Mouse (Mus musculus): Measurements from ENCODE around the gene Scarb2.
"Not testable (repeated sequence)": the region's sequence is repeated elsewhere in the genome, so short reads cannot be mapped to it uniquely, and the experiment has no call there.

Scarb2 gene

DNA sequence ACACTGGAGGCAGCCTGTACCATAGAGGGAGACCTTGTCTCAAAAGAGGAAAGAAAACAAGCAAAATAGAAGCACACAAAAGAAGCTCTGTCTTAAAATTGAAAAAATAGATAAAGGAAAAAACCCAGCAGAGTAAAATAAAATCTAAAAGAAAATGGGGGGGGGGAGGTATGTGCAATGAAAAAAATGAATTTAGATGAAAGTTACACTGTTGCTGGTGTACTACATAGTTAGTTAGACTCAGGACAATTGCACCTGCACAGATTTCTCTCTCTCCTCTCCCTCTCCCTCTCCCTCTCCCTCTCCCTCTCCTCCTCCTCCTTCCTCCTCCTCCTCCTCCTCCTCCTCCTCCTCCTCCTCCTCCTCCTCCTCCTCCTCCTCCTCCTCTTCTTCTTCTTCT, at the start of gene Scarb2:
Gene Scarb2, minus strand, starts transcription at position 101 of the 400 bp plus-strand sequence.
- DNase-seq (ENCODE audit: low spot score), result no peak

DNA sequence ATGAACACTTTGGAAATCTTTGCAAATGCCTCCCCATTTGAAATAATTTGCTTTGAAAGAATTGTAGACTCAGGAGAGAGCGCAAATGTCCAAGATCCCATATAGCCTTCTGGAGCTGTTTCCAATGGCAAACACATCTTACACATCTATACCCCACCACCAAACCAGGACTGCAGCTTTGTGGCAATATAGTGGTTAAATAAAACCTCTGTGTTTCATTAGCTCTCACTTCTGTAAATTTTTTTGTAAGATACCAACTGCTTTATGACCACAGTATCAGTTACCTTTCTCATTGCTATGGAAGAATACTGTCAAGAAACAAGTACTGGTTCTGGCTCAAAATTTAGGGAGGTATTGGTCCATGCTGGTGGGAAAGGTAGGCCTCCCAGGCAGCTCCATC, 49.3 kb upstream of the Scarb2 start:
- no peak for DNase-seq (ENCODE audit: low spot score)

DNA sequence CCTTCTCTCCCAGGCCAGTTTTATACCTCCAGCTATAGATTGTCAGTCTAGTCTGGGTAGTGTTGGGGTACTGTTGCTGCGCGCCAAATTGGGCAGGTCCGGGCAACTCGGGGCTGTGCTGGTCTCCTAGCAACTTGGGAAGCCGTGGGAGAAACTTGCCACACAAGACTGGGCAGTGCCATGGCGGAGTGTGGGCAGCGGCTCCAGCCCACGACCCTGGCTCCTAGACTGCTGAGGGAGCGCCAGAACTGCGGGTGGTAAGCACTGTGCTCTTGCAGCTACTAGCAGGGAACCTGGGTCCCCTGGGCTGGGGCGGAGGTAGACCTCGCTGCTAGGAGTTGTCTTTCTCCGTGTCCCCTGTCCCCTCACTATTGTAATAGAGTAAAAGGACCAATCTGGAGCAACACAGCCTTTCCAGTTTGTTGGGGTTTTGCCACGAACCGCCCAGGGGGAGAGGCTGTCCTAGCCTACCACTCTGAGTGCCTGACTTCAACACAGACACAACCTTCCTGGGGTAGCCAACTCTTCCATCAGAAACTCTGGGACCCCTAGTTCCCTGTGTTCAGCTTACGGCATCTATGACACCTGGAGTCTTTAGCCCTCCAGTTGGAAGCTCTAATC, 48.4 kb upstream of the Scarb2 start, which contains the start of gene Fam47e:
Gene Fam47e, plus strand, starts transcription at position 179 of the 621 bp plus-strand sequence.
- DNase-seq (ENCODE audit: low spot score), result no peak

DNA sequence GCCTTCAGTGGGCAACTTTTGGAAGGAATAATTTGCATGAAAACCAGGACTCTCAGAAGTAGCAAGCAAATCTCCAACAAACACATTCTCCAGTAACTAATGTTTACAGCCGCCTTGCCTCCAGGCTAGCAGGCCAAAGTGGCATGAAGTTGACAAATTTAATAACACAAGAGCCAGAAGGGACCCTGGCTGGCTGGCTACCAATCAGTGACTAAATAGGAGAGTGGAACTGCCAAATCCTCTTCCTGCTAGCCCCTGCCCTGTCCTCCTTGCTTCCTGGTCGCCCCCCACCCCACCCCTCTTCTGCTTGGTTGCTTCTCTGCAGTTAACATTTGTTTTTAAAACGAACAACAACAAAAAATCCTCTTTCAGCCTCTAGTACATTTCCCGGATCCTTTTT, 47.8 kb upstream of the Scarb2 start:
- no peak for DNase-seq (ENCODE audit: low spot score)

DNA sequence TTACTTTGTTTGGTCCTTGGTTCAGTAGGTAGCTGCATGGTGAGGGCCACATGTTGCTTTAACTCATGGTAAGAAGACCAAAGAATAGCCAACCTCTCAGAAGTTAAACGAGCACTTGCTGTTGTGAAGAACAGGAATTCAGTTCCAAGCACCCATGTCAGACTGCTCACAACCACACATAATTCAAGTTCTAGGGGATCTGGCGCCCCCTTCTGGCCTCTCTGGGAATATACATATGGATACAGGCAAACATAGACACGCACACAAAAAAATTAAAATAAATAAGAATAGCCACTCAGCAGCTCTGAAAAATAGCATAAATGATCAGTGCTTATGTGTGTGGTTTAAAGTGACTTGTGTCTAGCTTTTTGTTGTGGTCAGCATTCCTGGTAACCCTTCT, 47.3 kb upstream of the Scarb2 start:
- DNase-seq (ENCODE audit: low spot score), result no peak

DNA sequence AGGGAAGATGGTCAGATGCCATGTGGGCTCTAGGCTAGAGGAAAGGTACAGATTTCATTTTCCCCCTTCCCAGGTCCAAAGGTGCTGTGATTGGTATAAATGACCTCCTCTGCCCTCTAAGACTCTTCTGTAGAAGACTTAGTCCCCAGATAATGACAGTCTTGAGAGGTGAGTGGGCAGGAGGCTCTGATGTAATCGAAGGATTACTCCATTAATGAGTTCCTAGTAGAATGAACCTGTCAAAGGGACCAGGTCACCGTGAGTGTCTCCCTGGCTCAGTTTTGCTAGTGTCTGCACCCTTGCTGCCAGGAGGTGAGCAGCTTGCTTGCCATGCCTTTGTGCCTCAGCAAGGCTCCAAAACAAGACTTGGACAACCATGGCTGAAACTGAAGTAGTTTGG, 46.0 kb upstream of the Scarb2 start:
- DNase-seq (ENCODE audit: low spot score), result no peak

DNA sequence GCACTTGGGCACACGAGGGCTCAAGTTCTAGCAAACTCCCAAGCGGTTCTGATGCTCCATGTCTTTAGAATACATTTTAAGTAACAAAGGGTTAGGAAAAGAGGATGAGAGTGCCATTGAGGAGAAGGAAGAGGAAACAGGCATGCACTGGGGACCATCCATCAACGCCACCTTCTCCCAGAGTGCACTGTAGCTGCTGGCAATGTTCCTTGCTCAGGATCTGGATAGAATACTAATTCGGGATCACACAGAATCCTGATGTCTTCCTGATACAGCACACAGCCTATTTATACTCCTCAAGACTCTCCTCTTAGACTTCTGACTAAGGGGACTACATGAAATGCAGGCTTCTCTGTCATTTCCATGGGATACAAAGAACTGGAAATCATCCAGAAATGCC, 33.1 kb upstream of the Scarb2 start:
- DNase-seq (ENCODE audit: low spot score), result no peak

DNA sequence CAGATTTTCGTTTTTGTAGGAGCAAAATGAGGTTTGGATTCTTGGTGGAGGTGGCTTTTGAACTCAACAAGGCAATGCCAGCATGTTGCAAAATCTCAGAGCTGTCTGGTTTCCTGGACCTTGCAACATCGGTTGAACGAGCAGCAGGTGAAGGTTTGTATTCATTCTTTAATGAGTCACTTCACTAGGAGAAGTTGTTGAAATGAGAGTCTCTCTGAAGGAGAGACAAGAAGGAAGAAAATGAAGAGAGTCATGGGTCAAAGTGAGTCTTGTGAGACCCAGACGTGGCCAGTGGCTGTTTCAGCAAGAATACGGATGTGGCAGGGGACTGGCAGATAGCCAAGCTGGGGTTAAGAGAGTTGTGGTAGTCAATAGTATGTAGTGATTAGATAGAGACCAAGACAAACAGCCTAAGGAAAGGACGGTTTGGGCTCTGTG, 18.2 kb upstream of the Scarb2 start:
- no peak for DNase-seq (ENCODE audit: low spot score)

DNA sequence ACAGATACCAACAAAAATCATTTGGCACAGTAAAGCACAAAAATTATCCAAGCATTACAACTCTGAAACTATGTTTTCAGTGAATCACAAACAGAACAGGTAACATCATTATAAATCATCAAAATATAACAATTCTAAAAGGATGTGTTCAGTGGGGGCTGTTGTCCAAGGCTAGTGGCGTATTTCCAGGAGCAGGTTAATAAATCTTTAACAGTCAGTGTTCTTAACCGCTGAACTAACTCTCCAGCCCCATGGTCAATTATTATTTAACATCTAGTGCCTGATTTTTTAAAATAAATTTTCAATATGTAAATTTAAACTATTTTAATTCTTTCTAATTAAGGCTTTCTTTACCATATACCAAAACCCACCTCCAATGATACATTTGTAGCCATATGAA, 14.5 kb upstream of the Scarb2 start:
- DNase-seq (ENCODE audit: low spot score), result not testable (repeated sequence)

GRCm38 (mm10) chr5:92512066-92512465, 5.4 kb upstream of the Scarb2 start:
- no peak for DNase-seq (ENCODE audit: low spot score)

DNA sequence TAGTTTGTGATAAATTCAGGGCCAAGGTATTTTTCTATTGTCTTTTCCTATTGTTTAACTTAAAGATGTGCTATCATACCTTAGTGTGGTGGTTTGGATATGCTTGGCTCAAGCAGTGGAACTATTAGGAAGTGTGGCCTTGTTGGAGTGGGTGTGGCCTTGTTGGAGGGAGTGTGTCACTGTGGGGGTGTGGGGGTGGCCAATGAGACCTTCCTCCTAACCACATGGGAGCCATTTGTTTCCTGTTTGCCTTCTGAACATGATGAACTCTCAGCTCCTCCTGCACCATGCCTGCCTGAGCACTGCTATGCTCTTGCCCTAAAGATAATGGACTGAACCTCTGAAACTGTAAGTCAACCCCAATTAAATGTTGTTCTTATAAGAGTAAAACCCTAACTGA, 4.6 kb upstream of the Scarb2 start:
- no peak for DNase-seq (ENCODE audit: low spot score)

DNA sequence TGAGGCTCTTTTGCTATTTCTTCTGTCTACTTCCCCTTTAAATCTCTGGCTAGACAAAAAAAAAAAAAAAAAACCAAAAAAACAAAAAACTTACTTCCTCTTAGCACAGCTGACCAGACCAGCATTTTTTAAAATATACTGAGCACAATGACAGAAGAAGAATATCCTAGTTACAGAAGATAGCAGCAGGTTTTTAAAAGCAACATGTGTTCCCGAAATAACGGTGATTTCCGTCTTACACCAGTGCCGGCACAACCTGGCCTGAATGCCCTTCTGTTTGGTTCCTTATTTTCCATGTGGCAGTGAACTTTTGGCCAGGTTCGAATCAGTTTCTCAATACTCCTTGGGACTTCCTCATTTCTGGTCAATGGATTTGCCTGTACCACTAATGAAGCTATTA, 2.2 kb upstream of the Scarb2 start:
- DNase-seq (ENCODE audit: low spot score), result no peak

DNA sequence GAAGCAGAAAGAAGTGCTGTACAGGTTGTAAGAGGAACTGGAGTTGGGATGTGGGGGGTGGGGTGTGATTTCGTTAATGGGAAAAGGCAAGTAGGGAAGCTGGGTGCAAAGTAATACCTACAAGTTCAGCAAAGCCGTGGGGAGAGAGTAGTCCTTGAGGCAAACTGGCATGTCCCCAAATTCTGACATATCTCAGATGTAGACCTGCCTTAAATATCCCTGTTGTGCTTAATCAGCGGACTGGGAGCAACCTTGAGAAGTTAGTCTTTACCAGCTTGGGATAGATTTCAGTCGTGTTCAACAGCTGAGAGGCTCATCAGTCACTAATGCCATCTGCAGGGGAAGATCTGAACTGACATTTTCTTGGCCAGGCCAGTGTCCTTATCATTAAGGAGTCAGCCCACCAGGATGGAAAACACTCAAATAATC, 318 bp downstream of the Scarb2 start:
- no peak for DNase-seq (ENCODE audit: low spot score)

GRCm38 (mm10) chr5:92505402-92505865, 1.2 kb downstream of the Scarb2 start:
- DNase-seq (ENCODE audit: low spot score), result peak; percentile 92

GRCm38 (mm10) chr5:92504676-92505400, 1.8 kb downstream of the Scarb2 start:
- no peak for DNase-seq (ENCODE audit: low spot score)

DNA sequence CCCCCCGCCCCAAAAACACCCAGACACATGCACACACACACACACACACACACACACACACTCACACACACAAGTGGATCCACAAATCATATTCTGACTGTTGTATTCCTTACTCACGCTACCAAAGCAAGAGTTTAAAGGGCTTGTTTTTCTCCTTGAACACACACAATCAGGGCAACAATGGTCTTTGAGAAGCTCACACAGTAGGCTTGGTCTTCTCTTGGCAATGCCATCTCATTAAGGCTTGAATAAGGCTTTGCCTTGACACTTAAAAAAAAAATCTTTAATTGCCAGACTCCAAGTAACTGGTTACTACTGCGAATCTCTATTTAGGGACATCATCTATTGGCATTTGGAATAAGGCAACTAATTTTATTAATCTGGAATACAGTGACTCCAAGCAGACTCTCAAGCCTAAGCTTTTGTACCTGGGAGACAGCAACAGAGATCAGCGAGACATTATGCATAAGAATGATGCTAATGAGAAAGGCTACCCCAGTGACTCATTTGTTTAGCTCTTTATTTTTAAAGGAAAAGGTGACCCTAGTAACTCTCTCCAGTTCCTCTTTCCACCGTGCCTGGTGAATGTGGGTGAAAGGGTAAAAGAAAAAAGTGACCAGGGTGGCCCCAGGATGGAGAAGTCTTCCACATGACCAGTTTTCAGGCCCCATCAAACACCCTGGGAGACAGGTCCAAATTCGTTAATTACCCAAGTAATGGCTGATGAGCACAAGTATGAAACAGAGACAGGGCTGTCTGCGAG, 2.6 kb downstream of the Scarb2 start:
- no peak for DNase-seq (ENCODE audit: low spot score)

GRCm38 (mm10) chr5:92503356-92503847, 3.2 kb downstream of the Scarb2 start:
- no peak for DNase-seq (ENCODE audit: low spot score)

GRCm38 (mm10) chr5:92499378-92499777, 7.3 kb downstream of the Scarb2 start:
- no peak for DNase-seq (ENCODE audit: low spot score)

GRCm38 (mm10) chr5:92498661-92499060, 8.0 kb downstream of the Scarb2 start:
- DNase-seq (ENCODE audit: low spot score), result no peak

- no peak for DNase-seq (ENCODE audit: low spot score)
These were observed 8.4 kb downstream of the Scarb2 start for GRCm38 (mm10) chr5:92498225-92498624.

DNA sequence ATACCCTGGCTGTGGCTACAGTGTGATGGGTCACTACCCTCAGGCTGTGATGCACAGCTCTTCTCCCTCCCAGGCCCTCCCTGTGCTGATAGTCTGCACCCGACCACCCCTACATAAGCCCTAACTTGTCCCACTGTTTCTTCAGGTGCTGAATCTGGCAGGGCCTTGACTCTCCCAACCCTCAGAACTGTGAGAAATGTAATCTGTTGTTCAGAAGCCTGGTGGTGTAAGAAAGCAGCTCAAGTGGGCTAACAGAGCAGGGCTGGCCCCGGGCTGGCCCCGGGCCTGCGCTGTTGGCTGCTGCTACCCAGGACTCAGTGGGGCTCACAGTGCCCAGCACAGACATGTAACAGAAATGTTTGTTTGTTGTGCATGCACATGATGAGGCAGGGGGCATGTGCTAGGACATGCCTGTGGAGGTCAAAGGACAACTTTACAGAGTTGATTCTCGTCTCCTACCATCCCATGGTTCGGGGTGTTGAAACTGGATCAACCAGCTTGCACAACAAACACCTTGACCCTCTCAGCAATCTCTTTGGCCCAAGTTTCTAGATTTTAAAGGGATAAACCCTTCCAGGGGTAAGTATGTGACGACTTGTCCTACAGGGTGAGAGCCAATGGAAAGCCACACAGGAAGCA, 10.7 kb downstream of the Scarb2 start:
- DNase-seq (ENCODE audit: low spot score), result no peak

DNA sequence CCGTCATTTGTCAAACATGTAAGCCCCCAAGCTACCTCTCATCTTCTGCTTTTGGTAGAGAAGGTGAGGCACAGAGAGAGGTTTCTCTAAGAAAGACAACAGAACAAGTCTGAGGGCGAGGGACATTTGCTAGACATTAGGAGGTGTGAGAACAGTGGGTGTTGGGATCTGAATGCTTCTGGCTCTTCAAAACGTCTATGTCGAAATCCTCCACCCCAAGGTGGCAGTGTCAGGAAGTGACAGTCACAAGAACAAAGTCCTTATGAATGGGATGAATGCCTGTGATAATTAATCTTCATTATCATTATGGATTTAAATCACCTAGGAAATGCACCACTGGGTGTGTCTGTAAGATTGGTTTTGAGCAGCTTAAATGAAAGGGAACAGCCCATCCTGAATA, 11.3 kb downstream of the Scarb2 start:
- DNase-seq (ENCODE audit: low spot score), result no peak

Measured in left cerebral cortex, adult 11 months (tissue).